Mouse (Mus musculus) gonadal fat pad, adult 2 months (tissue): ENCODE results near the gene Slc25a27. TPM values are rescaled to one million over a fixed set of nuclear protein-coding genes. Genes with fewer than 3 reads are reported as not detected.

Experiments used
- DNase-seq: peaks from one replicate; pipeline ENCODE4 v3.0.0-alpha.2; 2012; ENCODE audit warnings: low read depth
- polyA plus RNA-seq: library from polyadenylated mRNA; depleted of rRNA; stranded (reverse); fragments of >200 nt; gene quantifications from 2 replicates; pipeline ENCODE4 v1.2.3, GENCODE M21; 2012

Gene Slc25a27
- polyA plus RNA-seq, 1 experiment: 4.2 TPM

DNA sequence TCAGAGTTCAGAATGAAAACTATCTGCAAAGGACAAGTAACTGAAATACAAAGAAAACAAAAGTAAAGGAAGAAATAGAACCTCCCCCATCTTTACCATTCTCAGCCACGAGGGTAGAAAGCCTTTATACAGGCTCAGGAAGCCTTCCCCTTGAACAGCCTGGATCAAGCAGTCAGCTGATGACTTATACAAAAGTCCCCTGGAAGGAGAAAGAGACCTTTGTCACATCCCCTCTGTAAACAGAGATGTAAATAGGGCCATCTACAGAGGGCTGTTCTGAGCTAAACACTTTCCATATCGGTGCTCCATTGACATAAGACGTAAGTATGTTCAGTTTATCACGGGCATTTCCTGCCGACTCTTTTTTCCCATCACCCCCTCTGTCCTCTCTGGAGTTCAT lies 20.1 kb downstream of the Slc25a27 start:
- DNase-seq: no peak

DNA sequence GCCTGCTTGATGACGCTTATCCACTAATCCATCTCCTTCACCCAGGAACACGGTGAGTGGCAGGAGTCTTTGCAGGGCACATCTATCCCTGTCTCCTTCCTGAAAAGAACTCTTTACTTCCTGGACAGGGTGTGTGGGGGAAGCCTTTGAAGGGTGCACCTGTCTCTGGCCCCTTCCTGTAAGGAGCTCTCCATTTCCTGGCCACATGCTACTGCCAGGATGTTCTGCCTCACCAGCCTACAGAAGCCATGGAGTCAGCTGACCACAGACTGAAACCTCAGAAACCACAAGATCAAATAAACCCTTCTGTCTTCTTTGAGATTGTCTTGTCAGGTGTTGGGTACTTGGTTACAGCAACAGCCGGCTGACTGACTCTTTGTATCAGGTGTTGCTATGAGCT lies 21.9 kb downstream of the Slc25a27 start:
- no peak for DNase-seq

DNA sequence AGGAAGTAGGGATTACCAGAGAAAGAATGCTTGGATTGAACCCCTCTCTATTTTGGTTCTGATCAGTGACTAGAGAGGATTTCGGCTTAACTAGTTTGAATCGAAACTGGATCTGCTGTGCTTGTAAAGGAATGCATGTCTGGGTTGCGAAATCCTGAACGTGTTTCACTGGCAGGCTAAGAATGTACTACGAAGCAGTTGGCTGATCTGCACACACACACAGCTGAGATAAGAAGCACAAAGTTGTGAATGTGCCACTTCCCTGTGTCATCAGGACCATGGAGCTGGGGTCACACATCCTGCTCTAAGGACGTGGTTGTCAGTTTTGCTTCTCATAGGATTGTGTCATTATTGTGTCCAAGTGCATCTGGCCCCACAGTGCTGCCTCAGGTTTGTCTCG lies 22.6 kb downstream of the Slc25a27 start:
- no peak for DNase-seq

DNA sequence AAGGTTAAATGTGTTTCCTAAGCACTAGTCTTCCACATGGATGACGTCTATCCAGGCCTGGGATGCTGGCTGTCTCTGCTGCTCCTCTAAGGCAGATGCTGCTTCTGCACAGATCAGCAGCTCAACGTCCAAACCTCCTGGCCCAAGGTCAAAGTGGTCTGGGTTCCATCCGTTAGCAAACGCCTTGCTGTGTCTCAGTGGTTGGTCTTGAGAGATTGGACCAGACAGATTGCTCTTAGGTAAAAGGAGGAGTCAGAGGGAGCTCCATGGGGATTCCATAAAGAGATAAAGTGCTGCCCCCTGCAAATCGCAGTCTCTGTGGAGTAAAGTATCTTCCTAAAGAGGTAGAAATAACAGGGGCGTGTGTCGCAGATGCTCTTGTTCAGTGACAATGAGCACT lies 23.8 kb downstream of the Slc25a27 start:
- DNase-seq: no peak

DNA sequence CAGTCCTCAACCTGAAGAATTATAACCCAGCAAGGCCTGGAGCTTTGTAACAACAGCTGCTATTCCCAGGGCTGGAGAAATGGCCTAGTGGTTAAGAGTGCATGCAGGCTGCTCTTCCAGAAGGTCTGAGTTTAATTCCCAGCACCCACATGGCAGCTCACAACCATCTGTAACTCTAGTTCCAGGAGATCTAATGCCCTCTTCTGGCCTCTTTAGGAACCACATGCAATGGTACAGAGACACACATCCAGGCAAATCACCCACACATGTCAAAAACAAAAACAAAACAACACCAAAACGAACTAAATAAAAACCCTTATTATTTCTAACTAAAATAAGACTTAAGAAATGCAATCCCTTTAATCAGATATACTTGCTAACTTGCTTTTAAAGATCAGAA lies 26.2 kb downstream of the Slc25a27 start:
- no peak for DNase-seq

DNA sequence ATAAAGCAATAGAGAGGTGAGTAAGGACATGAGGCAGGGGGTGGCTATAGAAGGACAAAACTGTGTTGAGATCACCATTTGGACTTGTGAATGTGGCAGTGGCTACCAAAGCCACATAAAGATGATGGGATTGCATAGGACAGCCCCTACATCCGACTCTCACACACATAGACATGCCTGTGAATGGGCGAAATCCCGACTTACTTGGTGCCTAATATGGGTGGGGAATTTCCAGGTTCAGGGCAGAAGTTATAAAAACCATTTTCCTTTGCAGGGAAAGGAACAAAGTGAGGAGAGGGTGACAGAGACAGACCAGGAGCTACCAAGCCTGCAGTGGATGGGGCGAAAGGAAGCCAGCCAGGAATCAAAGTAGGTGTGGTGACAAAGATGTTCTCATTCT lies 29.9 kb downstream of the Slc25a27 start:
- no peak for DNase-seq

DNA sequence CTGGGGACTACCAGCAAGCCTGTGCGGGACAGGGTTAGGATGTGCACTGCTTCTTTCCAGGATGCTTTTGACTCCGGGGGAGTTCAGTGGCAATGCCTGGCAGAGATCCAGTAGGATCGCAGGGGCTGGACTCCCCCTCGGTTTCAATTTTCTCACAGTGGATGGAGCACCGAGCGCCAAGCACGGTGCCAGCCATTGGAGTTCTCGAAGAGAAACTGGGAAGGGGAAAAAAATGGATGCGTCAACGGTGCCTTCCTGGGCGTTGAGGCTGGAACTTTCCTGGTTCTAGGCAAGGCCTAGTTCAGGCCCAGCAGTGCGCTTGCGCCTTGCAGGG lies 36.6 kb downstream of the Slc25a27 start:
- no peak for DNase-seq

DNA sequence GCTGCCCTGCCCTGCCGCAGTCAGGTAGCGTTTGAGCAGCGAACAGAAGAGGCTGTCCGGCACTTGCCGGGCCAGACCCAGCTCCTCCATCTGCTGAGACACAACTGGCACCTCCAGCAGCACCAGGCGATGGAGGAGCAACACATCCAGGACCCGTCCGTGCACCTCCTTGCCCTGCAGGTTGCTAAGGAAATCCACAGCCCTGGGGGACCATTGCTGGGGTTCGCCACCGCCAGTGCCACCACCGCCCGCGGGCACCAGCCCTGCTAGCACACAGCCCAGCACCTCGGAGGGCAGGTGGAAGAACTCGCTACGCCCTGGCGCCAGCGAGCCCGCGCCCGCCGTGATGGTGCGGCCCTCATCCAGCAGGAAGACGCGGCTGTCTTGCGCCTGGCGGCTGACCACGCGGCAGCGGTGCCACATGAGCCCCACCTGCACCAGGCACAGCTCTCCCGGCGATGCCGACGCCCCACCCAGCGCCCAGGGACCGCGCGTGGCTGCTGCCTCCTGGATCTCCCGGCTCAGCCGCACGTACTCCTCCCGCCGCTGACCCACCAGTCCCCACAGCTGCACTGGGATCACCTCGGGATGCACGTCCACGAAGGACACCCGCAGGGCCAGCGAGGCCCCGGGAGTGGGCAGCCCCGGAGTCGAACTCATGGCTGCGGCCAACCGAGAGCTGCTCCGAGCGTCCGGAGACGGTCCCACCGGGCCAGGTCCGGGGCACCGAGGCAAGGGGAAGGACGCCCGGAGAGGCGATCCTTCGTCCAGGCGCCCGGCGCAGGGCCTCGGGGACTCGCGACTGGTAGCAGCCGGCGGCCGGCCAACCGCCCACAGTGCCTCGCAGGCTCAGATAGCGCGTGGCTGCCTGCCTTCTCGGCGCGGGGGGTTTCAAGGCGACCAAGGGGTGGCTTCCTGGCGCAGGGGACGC lies 37.3 kb downstream of the Slc25a27 start, which contains the start of gene Tdrd6:
Tdrd6 (minus strand) TSS at position 804 of the 931 bp plus-strand sequence.
- no peak for DNase-seq

DNA sequence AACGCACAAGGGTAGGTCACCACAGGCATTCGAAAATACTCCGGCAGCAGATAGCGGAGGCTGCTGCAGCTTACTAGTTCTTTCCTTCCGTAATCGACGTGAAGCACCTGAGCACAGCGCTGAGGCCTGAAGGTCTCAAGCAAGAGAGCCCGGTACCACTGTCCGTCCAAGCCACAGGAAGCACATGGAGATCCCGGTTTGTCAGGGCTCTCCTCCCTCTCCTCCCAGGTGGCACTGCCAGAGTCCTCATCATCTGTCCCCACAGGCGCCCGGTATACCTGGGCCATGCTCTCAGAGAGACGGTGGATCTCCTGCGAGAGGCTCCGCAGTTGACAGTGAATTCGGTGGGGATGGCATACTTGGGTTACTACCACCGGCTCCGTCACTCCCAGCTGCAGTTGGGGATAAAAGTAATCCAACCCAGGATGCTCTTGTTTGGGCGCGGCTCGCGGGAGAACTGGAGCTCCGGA lies 38.0 kb downstream of the Slc25a27 start:
- DNase-seq: no peak

DNA sequence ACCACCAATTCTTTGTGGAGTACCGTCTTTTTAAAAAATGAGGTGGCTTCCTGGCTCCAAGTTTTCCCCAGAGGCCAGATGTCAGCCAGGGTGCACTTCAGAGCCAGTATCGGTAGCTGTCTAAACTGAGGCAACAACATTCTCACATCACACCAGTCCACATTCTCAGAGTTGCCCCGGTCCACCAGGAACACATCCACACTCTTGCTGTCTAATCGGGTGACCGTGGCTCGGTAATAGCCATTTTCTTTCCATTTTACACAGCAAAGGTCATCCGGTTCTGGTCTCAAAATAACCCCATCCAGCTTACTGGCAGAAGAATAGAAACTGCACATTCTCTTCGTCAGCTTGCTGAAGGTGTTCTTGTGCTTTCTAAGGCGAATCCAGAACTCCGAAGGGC lies 38.8 kb downstream of the Slc25a27 start:
- DNase-seq: no peak

DNA sequence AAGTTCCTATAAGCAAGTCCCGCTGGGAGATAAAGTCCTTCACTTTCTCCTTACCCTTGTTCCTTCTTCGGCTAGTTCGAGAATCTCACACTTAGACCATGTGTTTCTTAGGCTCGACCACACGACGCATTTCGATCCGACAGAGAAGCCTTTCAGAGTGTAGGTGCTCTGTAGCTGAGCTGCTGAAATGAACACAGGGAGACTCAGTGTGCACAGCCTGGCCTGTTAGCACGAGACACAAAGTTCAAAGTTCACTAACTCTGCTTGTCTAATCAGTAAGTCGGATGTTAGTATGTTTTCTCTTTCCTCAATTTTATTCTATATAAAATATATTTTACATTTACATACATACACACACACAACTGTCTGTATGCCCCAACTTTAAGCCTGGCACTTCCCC lies 44.9 kb downstream of the Slc25a27 start:
- DNase-seq: no peak

DNA sequence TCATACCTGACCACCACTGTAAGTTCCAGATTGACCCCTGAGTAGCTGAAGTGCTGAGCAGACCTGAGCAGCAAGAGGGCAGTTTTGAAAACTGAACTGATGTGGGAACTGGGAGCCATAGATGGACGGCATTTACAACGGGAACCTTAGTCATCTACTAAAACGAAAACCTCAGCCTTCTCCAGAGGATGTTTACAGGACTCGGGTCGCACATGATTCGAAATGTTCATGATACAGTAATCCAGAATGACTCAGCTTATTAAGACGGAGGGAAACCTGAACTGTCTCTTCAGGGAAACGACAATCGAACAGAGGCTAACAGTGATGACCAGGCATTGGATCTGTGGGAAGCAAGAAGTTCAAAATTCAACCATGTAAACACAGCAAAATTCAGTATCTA lies 47.9 kb downstream of the Slc25a27 start:
- DNase-seq: no peak

DNA sequence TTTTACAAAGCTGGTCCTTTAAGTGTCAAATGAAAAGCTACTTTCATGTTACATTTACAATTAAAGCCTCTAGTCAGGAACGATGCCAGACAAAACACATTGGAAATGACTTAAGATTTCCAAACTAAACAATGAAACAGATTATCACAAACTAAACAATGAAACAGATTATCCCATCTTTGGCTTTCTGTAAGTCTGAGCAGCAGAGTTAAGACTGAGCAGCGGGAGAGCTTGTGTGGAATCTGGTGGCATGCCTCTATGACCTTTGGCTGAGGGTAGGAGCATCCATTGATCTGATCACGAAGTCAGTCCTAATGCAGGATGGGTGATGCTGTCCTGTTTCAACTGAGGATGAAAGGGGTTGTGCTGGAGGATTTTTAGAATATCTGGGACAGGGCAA lies 54.8 kb downstream of the Slc25a27 start:
- DNase-seq: no peak

DNA sequence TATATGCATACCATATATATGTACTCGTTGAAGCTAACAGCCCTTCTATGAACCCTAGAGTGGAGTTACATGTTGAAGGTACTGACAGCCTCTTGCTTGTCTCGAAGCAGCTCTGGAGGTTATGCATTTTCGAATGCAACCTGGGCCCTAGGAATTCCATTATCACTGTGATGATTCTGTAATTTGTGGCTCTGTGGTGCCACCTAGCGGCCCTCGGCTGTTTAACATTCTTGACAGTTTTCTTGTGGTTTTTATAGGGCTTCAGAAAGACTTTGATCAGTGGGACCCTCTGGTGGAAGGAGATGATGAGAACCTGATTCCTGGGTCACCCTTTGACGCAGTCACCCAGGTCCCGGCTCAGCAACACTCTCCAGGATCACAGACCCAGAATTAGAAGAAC lies 55.4 kb downstream of the Slc25a27 start:
- no peak for DNase-seq

DNA sequence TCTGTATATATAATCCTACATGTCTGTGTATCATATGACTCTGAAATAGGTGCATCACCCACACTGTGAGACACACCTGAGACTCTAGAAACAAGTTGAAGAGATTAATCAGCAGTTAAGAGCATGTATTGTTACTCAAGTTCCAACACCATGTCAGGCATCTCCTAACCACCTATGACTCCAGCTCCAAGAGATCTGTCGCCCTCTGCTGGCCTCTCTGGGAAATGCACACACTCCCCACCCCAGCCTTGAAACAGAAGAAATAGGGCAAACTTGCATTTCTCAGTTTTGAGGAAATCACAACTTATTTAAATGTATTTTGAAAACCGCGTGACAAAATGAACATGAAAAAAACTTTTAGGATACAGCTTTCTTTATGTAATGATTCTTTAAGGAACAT lies 60.3 kb downstream of the Slc25a27 start:
- no peak for DNase-seq

DNA sequence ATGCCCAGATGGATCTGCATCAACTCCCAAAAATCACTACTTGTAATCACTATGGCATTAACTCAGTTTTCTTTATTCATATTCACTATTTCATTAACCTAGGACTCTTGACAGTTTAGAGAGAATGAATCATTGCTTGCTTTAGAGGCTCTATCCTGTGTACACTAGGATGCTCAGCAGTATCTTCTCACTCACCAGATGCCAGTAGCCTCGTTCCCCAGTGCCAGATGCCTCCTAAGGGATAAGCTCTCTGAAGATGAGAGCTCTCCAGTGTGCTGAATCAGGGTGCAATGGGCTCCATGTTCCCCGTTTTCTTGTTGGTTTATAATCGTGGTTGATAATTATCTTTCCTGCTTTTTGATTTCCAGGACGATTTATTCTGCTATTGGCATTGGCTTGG lies 68.3 kb downstream of the Slc25a27 start:
- no peak for DNase-seq

DNA sequence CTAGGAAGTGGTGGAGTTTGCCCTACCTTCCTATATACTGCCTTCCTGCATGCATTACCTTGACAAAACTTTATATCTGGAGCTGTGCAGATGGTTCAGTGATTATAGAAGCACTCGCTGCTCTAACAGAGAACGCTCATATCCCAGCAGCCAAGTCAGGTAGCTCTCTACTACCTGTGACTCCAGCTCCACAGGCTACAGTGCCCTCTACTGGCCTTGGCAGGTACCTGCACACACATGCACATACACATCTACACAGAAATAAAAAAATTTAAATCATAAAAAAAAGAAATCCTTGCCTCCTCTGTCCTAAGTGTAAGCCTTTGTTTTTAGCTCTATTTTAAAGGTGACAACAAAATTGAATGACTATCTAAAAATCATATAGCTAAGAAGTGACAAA lies 69.3 kb downstream of the Slc25a27 start:
- no peak for DNase-seq

DNA sequence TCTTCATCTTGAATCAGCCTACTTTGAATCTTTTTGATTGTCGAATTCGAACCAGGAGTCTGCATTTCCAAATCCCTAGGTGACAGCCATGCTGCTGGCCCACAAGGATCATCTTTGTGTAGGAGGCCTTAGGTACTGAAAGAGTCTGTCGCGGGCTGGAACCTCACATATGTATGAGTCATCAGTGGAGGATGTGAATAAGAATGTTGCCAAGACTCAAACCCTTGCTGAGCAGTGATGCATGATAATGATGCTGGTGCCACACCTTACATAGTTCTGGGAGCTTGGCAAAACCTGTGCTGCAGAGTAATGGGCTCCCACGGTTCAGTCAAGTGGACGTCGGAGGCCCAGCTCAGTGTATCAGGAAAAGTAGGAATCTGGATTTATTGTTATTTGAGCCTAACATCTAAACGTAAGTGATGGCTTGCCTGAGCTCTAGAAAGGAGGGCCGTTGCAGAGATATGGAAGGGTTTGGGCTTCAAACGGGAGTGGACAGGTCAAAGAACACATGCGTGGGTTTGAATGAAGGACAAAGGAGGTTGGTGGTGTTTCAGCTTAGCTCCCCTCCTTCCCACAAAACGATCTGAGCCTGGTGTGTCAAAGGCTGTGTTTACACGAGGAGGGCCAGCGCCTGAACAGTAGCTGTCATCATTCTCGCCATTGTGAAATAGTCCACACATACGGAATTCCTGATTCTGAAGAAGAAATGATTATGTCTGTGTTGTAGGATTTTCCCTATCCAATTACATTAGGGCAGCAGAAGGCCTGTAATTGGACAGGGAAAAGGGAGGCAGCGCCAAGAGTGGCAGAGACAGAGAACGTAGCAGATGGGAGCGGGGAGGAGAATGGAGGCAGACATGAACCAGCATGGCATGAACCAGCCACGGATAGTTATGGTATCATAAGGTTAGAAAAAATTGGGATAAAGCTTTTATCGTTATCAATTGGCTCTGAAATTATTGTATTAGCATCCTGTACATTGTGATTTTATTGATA lies 74.4 kb downstream of the Slc25a27 start:
- no peak for DNase-seq
